Mouse (Mus musculus): ENCODE results near the gene Taf3. TPM values are rescaled to one million over a fixed set of nuclear protein-coding genes. Genes with fewer than 3 reads are reported as not detected.

Gene Taf3
- polyA plus RNA-seq, 1 experiment from 2014 or later = 11.4 TPM

DNA sequence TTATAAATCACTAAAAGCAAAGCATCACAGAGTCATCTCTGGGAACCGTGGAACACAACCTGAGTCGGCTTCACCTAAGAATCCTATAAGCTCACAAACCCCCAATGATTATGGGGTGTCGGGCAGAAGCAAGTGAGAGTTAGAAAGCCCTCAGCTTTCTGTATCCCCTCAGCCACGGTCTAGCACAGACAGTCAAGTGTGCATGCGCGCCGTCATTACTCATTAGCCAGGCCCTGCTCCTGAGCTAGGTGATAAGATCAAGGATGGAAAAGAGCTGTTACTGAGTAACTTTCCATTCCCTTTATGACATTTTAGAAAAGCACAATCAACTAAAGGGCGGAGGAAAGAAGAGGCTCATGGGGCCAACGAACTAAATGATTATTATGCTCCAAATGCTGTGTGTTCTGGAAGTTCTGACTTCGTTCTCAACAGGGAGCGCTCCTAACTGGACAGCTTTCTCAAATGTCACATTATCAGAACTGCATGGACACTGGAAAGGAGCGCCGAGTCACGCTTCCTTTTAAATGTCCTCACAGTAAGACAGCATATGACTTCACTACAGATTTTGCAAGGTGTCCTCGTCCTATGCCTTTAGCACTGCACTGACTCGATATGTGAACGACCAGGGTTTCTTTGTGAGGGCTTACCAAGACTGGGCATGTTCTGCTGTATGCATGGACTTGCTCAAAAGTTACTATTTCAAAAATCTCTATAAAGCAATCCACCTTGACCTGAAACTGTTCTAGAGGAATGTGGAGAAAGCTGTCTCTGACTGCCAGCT, 129.5 kb downstream of the Taf3 start:
- H3K36me3 ChIP-seq (ENCODE audit: control insufficient read depth, insufficient read depth, low read length) = peaks cover 3% of the 10 kb centered on the region; the same call in 1 of the 2 replicates
- 89% methylated on average over 17 of the region's 17 CpGs for WGBS
- H3K4me3 ChIP-seq (ENCODE audit: low read length) = no peak overlapping the region
- H3K4me2 ChIP-seq (ENCODE audit: low read length) = no peak overlapping the region
- H3K9ac ChIP-seq (ENCODE audit: low read depth, low read length) = no peak overlapping the region
- no peak for ATAC-seq
- no peaks in the 10 kb centered on the region for H3K9me3 ChIP-seq (ENCODE audit: control insufficient read depth, low read length)
- no peak overlapping the region for H3K27ac ChIP-seq (ENCODE audit: low read depth, low read length)
- H3K4me1 ChIP-seq (ENCODE audit: control insufficient read depth, insufficient read depth, low read depth, low read length) = no peaks in the 10 kb centered on the region
- no peaks in the 10 kb centered on the region for H3K27me3 ChIP-seq (replicated peaks; ENCODE audit: control insufficient read depth, insufficient read depth, low read length)

DNA sequence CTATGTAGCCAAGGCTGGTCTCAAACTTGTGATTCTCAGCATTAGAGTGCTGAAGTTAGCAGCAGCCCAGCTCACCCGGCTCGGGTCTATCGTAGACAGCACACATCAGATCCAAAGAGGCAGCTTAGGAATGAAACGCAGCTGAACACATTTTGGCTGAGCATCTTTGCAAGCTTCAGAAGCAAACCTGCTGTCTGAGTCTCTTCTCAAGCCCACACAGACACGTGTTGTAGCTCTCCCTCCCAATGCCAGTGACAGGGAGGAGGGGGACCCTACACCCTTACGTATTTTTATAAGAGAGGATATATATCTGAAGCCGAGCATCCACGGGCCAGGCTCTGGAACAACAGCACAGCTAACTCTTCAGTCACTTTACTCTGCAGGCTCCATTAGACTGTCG, 130.8 kb downstream of the Taf3 start:
- Histone ChIP-seq H3K27me3 (replicated peaks; ENCODE audit: control insufficient read depth, insufficient read depth, low read length) (no peaks in the 10 kb centered on the region), H3K4me3 (ENCODE audit: low read length) (no peak overlapping the region), H3K27ac (ENCODE audit: low read depth, low read length) (no peak overlapping the region), H3K4me2 (ENCODE audit: low read length) (no peak overlapping the region), H3K36me3 (ENCODE audit: control insufficient read depth, insufficient read depth, low read length) (peaks cover 3% of the 10 kb centered on the region; the same call in 1 of the 2 replicates), H3K9ac (ENCODE audit: low read depth, low read length) (no peak overlapping the region), H3K4me1 (ENCODE audit: control insufficient read depth, insufficient read depth, low read depth, low read length) (no peaks in the 10 kb centered on the region), H3K9me3 (ENCODE audit: control insufficient read depth, low read length) (no peaks in the 10 kb centered on the region)
- ATAC-seq = no peak
- 90% methylated on average over 9 of the region's 9 CpGs for WGBS

GRCm38 (mm10) chr2:9905995-9906394, 142.4 kb downstream of the Taf3 start:
- Histone ChIP-seq H3K9ac (ENCODE audit: low read depth, low read length) (no peak overlapping the region), H3K36me3 (ENCODE audit: control insufficient read depth, insufficient read depth, low read length) (no peaks in the 10 kb centered on the region), H3K4me2 (ENCODE audit: low read length) (peak overlapping the region; percentile 19), H3K27ac (ENCODE audit: low read depth, low read length) (no peak overlapping the region), H3K4me3 (ENCODE audit: low read length) (no peak overlapping the region), H3K4me1 (ENCODE audit: control insufficient read depth, insufficient read depth, low read depth, low read length) (no peaks in the 10 kb centered on the region), H3K27me3 (replicated peaks; ENCODE audit: control insufficient read depth, insufficient read depth, low read length) (peaks cover 6% of the 10 kb centered on the region; the same call in 1 of the 2 replicates), H3K9me3 (ENCODE audit: control insufficient read depth, low read length) (no peaks in the 10 kb centered on the region)
- WGBS = 11% methylated on average over 11 of the region's 11 CpGs
- ATAC-seq = no peak

GRCm38 (mm10) chr2:9903854-9904560, 144.4 kb downstream of the Taf3 start:
- no peaks in the 10 kb centered on the region for H3K4me1 ChIP-seq (ENCODE audit: control insufficient read depth, insufficient read depth, low read depth, low read length)
- peaks cover 6% of the 10 kb centered on the region; the same call in 1 of the 2 replicates for H3K27me3 ChIP-seq (replicated peaks; ENCODE audit: control insufficient read depth, insufficient read depth, low read length)
- H3K9me3 ChIP-seq (ENCODE audit: control insufficient read depth, low read length) = no peaks in the 10 kb centered on the region
- H3K9ac ChIP-seq (ENCODE audit: low read depth, low read length) = no peak overlapping the region
- ATAC-seq = no peak
- no peak overlapping the region for H3K4me3 ChIP-seq (ENCODE audit: low read length)
- no peak overlapping the region for H3K4me2 ChIP-seq (ENCODE audit: low read length)
- no peak overlapping the region for H3K27ac ChIP-seq (ENCODE audit: low read depth, low read length)
- no peaks in the 10 kb centered on the region for H3K36me3 ChIP-seq (ENCODE audit: control insufficient read depth, insufficient read depth, low read length)
- 67% methylated on average over 14 of the region's 14 CpGs for WGBS

- no peaks in the 10 kb centered on the region for H3K9me3 ChIP-seq (ENCODE audit: control insufficient read depth, low read length)
- ATAC-seq = 0 out of 2 replicates have a peak, but pooled peaks have one; percentile 44
- no peak overlapping the region for H3K4me2 ChIP-seq (ENCODE audit: low read length)
- WGBS = 2% methylated on average over 8 of the region's 8 CpGs
- H3K27me3 ChIP-seq (replicated peaks; ENCODE audit: control insufficient read depth, insufficient read depth, low read length) = peaks cover 34% of the 10 kb centered on the region
- no peak overlapping the region for H3K9ac ChIP-seq (ENCODE audit: low read depth, low read length)
- no peak overlapping the region for H3K27ac ChIP-seq (ENCODE audit: low read depth, low read length)
- no peak overlapping the region for H3K4me3 ChIP-seq (ENCODE audit: low read length)
- no peaks in the 10 kb centered on the region for H3K36me3 ChIP-seq (ENCODE audit: control insufficient read depth, insufficient read depth, low read length)
- peaks cover 2% of the 10 kb centered on the region; the same call in 1 of the 2 replicates for H3K4me1 ChIP-seq (ENCODE audit: control insufficient read depth, insufficient read depth, low read depth, low read length)
Measured at GRCm38 (mm10) chr2:9897846-9898245, 150.6 kb downstream of the Taf3 start.

- no peak for ATAC-seq
- H3K4me1 ChIP-seq (ENCODE audit: control insufficient read depth, insufficient read depth, low read depth, low read length) = peaks cover 2% of the 10 kb centered on the region; the same call in 1 of the 2 replicates
- H3K27me3 ChIP-seq (replicated peaks; ENCODE audit: control insufficient read depth, insufficient read depth, low read length) = peaks cover 36% of the 10 kb centered on the region
- WGBS = under 1% methylated on average over 21 of the region's 22 CpGs
- H3K36me3 ChIP-seq (ENCODE audit: control insufficient read depth, insufficient read depth, low read length) = no peaks in the 10 kb centered on the region
- H3K4me2 ChIP-seq (ENCODE audit: low read length) = peak overlapping the region; percentile 18; the same call in 1 of the 2 replicates
- H3K27ac ChIP-seq (ENCODE audit: low read depth, low read length) = no peak overlapping the region
- no peak overlapping the region for H3K9ac ChIP-seq (ENCODE audit: low read depth, low read length)
- H3K9me3 ChIP-seq (ENCODE audit: control insufficient read depth, low read length) = no peaks in the 10 kb centered on the region
- no peak overlapping the region for H3K4me3 ChIP-seq (ENCODE audit: low read length)
Measured at GRCm38 (mm10) chr2:9896097-9896770, 152.2 kb downstream of the Taf3 start.

GRCm38 (mm10) chr2:9894836-9895593, 153.4 kb downstream of the Taf3 start:
- no peaks in the 10 kb centered on the region for H3K9me3 ChIP-seq (ENCODE audit: control insufficient read depth, low read length)
- no peak for ATAC-seq
- H3K27ac ChIP-seq (ENCODE audit: low read depth, low read length) = no peak overlapping the region
- H3K9ac ChIP-seq (ENCODE audit: low read depth, low read length) = no peak overlapping the region
- no peak overlapping the region for H3K4me3 ChIP-seq (ENCODE audit: low read length)
- WGBS = 3% methylated on average over 19 of the region's 19 CpGs
- H3K36me3 ChIP-seq (ENCODE audit: control insufficient read depth, insufficient read depth, low read length) = no peaks in the 10 kb centered on the region
- H3K4me2 ChIP-seq (ENCODE audit: low read length) = no peak overlapping the region
- H3K27me3 ChIP-seq (replicated peaks; ENCODE audit: control insufficient read depth, insufficient read depth, low read length) = peaks cover 37% of the 10 kb centered on the region
- peaks cover 2% of the 10 kb centered on the region; the same call in 1 of the 2 replicates for H3K4me1 ChIP-seq (ENCODE audit: control insufficient read depth, insufficient read depth, low read depth, low read length)

GRCm38 (mm10) chr2:9893272-9893953, 155.0 kb downstream of the Taf3 start:
- Histone ChIP-seq H3K27ac (ENCODE audit: low read depth, low read length) (no peak overlapping the region), H3K9me3 (ENCODE audit: control insufficient read depth, low read length) (no peaks in the 10 kb centered on the region), H3K27me3 (replicated peaks; ENCODE audit: control insufficient read depth, insufficient read depth, low read length) (peaks cover 41% of the 10 kb centered on the region), H3K9ac (ENCODE audit: low read depth, low read length) (no peak overlapping the region), H3K4me2 (ENCODE audit: low read length) (no peak overlapping the region), H3K4me3 (ENCODE audit: low read length) (no peak overlapping the region), H3K4me1 (ENCODE audit: control insufficient read depth, insufficient read depth, low read depth, low read length) (peaks cover 2% of the 10 kb centered on the region; the same call in 1 of the 2 replicates), H3K36me3 (ENCODE audit: control insufficient read depth, insufficient read depth, low read length) (no peaks in the 10 kb centered on the region)
- no peak for ATAC-seq
- WGBS = 2% methylated on average over 6 of the region's 6 CpGs

Data from hindbrain, embryonic 16.5 days (tissue).